Mouse (Mus musculus) layer of hippocampus, adult 8-10 months (tissue): Measurements from ENCODE around the gene Uts2. TPM values are rescaled to one million over a fixed set of nuclear protein-coding genes. Genes with fewer than 3 reads are reported as not detected.
"Not testable (repeated sequence)": the region's sequence is repeated elsewhere in the genome, so short reads cannot be mapped to it uniquely, and the experiment has no call there.

Experiments
- DNase-seq, 2 experiments: peaks; one replicate each; pipeline ENCODE4 v3.0.0; 2022; ENCODE audit warnings: low spot score in 2 of 2
- total RNA-seq, 4 experiments: library from RNA; stranded (reverse); gene quantifications; 2 replicates each; pipeline ENCODE4 v1.2.4; 2022

Gene Uts2
- total RNA-seq, 4 experiments from 2014 or later = not detected

DNA sequence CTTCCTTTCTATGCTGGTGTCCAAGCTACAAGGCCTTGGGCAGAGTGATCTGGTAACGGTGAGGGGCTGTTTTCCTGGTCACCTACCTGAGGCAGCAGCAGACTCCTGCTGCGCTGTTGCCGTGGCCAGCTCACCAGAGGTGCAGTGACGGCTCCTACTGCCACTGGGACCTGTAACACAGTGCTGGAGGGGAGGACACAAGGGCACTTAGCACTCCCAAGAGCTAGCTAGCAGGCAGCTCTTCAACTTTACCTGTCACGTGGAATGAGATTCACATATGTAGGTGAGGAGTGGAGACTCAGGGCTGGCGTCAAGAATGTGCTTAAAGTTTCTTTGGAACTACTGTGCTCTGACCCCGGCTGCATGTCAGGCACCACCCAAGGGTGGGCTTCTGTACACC is 13.4 kb downstream of the Uts2 start:
- DNase-seq = no peak

DNA sequence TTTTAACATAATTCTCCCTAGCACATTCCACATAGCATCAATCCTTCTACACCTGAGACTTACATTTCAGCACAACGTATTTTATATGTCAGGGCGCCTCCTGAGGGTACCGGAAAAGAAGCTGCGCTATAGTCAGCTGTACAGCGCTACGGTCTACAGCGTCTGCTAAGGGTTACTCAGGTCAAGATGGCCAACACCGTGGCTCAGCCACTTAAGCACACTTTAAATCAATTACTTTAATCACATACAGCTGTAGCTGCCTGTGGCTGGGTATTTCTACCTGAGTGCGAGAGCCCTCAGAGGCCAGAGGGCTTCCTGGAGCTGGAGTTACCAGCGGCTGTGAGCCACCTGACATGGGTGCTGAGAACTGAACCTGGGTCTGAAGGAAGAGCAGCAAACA is 19.0 kb downstream of the Uts2 start:
- DNase-seq = no peak

DNA sequence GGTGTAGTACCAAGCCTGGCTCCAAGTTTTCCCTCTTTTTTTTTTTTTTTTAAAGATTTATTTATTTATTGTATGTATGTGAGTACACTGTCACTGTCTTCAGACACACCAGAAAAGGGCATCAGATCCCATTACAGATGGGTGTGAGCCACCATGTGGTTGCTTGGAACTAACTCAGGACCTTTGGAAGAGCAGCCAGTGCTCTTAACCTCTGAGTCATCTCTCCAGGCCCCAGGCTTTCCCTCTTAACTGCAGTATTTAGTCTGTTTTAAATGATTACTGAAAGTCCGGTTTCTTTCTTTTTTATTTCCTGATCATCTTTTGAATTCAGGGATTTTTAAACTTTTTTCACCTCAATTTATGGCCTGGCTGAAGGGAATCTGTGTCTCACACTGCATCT is 20.5 kb downstream of the Uts2 start:
- DNase-seq = not testable (repeated sequence)

DNA sequence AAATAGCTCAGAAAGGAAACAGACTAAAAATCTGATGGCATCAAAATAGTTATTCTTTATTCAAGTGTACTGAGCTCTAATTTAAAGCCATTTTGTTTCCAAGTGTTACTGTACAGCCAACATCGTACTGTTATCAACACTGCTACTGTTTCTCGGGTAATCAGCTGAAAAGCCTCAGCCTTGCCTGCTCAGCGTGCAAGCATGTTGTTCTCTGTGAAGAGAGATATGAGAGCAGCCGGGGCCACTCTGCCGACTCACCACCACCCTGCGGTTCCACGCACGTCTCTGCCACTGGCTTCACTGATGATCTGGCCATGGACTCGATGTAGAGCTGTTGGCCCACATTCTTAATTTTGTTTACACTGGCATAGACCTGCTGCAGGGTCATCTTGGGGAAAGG is 27.3 kb downstream of the Uts2 start:
- no peak for DNase-seq

DNA sequence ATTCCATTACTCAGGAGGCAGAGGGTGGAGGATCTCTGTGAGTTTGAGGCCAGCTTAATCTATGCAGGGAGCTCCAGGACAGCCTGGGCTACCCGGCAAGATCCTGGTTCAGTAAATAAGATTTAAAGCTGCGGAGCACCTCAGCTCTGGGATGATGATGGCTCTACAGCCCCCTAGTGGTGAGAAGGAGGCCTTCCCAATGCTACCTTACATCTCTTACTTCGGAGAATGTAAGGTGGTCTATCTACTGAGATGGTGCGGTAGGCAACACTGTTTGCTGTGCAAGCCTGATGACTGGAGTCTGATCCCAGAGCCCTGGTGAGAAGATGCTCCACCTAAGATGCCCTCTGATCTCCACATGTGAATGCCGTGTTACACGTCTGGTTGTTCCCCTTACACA is 30.1 kb downstream of the Uts2 start:
- no peak for DNase-seq

DNA sequence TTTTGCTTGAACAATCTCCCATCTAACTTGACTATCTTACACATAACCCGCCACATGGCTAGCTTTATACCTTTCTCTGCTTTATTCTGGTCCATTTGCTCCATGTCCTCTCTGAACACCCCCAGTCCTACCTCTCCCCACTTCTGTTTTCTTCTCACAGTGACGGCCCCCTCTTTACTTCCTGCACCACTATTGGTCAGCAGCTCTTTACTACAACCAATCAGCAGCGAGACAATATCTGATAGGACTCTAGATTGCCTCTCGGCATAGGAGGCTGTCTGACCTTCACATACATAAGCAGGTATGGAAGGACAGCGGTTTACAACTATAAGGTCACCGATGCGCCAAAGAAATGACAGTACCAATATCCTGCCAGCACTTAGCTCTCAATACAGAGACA is 39.6 kb downstream of the Uts2 start:
- no peak for DNase-seq

DNA sequence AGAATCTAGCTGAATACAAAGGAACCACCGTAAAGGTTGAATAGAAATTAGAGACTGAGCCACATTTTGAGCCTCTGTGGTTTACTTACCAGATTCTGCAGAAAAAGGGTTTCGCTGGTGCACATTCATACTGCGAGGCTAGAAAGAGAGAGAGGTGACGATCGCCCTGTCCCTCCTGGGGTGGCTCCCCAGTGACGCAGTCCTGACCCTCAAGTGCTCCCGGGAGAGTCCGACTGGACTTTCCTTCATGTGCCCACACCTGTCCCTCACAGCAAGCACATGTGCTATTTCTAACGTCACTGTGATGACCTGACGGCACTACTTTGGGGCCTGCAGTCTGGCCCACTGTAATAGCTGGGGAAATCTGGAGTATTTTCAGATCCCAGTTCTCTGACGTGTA is 40.9 kb downstream of the Uts2 start:
- DNase-seq = no peak

DNA sequence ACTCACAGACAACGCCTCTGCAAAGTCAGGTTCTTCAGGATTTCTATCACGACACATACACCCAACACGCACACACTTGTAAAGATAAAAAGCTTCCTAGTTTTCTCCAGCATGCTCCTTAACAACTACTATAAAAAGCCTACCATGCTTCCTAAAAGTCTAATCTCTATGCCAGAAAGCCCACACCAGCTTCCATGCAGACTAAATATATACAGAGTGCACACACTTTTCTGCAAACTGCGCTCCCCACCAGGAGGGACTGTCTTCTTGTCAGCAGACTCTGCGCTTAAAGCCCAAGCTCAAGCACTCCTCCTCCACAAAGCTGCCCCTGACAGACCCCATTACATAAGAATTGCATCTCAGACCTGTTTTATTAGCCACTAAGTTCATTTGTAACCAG is 44.6 kb downstream of the Uts2 start:
- DNase-seq = no peak

DNA sequence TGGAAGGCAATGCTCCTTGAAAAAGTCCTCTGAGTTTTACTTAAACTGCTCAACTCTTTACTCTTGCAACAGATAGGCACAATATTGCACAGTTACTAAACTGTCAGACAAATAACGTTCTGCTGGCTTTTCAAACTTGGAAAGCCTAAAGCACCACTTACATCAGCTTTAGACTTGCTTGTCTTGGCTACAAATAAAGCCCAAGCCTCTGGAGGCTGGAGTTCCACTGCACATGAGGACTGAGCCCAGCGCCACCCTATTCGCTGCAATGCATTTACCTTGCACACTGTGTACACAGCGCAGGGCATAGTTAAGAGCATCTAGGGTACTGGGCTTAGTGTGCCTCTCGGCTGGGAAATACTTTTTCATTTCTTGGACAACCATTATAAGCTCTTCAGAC is 46.4 kb downstream of the Uts2 start:
- no peak for DNase-seq

DNA sequence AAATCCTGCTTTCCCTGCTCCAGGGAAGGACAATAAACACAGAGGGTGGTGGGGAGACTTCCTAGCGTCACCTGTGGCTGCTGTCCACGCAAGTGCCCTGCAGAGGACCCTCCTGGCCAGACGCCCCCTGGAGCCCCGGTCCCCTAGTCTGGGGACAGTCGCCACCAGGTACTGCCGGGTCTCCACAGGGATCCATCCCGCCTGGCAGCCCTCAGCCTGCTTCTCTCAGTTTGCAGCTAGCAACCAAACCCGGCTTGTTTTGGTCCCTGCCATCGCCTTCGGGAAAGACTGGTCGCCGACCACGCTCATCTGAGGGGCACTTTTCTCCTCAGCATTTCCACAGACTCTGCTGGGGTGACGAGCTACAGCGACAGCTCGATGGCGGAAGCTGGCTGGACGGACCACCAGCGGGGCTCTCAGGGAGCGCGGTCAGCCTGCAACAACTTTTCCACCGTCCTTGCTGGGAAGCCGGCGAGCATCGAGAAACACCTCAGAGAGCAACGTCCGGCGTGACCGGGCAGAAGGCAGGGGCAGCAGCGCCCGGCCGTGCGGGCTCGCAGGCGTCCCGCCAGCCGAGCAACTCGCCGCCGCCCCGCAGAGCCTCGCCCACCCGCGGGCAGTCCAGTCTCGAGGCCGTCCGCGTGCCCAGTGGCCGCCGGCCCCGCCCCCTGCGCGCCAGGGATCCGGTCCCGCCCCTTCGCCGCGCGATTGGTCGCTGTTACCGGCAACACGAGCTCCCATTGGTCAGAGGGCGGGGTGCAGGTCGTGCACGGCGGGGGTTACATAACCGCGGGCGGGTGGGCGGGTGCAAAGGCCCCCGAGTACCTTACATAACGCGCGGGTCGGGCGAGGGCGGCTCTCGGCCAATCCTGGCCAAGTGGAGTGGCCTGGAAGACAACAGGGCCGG is 47.4 kb downstream of the Uts2 start, which contains the start of gene Per3:
Gene Per3 (minus strand): TSS at position 629 of the 907 bp plus-strand sequence.
- peak; percentile 95 to 97 for DNase-seq

DNA sequence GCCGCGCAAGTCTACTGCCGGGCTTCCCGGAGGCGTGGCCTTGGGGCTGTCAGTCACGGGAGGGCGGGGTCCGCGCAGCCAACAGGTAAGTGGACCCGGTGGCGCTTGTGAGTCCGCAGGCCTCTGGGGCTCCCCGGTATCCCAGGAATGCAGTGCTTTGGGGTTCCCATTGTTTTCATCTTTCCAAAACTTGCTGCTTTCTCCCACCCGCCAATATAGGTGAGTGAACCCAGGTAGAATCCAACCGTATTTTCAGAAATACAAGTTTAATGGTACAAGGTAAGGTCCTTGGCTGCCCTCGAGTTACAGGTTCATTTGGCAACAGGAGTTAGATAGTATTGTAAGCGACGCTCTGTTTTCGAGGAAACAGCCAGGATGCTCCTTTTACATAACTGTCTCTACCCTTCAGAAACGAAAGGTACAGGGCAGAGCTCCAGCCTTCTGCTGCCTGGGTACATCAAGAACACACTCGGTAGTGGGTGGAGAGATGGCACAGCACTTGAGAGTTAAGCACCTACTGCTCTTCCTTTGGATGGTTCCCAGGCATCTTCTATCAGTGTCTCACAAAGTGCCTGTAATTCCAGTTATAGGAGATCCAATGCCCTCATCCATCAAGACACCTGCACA is 48.2 kb downstream of the Uts2 start:
- peak; percentile 41 to 45 for DNase-seq

DNA sequence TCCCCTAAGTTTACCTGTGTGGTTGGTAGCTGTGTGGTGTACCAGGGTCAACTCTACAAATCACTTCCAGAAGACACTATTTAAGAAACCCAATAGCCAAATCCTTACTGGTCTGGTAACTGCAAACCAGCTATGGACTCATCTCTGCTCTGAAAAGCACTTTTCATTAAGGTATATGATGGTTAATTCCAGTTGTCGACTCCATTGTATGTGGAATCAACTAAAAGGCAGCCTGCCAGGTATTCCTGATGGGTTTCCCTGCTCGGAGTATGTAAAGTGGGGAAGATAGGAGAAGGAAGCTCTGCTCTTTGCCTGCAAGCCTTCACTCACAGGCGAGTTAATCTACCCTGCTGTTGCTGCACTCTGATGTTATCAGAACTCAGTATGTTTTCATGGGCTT is 49.6 kb downstream of the Uts2 start:
- DNase-seq = no peak

DNA sequence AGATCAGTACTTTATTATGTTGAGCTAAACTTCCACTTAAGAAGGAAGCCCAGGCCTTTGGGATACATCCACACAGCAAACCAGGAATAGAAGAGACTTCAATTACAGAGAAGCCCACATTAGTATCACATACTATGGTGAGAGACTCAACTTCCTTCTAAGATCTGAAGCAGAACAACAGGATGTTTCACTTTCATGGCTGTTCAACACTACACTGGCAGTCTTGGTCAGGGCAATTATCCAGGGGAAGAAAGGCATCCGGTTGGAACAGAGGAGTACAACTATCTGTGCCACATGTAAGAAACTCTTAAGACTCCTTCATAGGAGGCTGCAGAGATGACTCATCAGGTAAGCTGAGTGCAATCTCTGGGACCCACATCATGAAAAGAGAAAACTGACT is 54.3 kb downstream of the Uts2 start:
- DNase-seq = no peak

Other genes starting within 250 kb of the Uts2 start
- gene Errfi1, start 143.2 kb upstream of the Uts2 start, total RNA-seq = 10 to 100 TPM; 37.7 to 48.8 (median 40.4) TPM
- gene Park7, start 82.7 kb upstream of the Uts2 start, total RNA-seq = 100 to 1,000 TPM; 194 to 246 (median 216) TPM
- 1 to 10 TPM in 1 of 4 experiments, under 1 TPM in 3; 0.52 to 1.0 (median 0.85) TPM for gene Tnfrsf9, start 82.5 kb upstream of the Uts2 start, total RNA-seq
- 10 to 100 TPM; 24.0 to 43.4 (median 38.1) TPM for gene Per3, start 47.6 kb downstream of the Uts2 start, total RNA-seq
- 10 to 100 TPM; 32.3 to 37.2 (median 35.5) TPM for gene Vamp3, start 60.9 kb downstream of the Uts2 start, total RNA-seq
- gene Gm13090, start 92.5 kb downstream of the Uts2 start, total RNA-seq = not detected